Mouse (Mus musculus) left cerebral cortex, postnatal 36 days (tissue): ENCODE results near the gene Mrvi1. TPM values are rescaled to one million over a fixed set of nuclear protein-coding genes. Genes with fewer than 3 reads are reported as not detected.

Experiments used
- DNase-seq, 2 experiments: peaks; one replicate each; pipeline ENCODE4 v3.0.0; 2021 to 2022; ENCODE audit warnings: low spot score in 2 of 2, mixed read lengths in 1 of 2
- intact Hi-C: fragments of 180-260 bp; cut with DNase I; formaldehyde crosslinking; loops from one replicate; pipeline ENCODE4 v1.15.1; 2025
- total RNA-seq, 2 experiments: library from RNA; stranded (reverse); gene quantifications; 2 replicates each; pipeline ENCODE4 v1.2.3; 2021

Gene Mrvi1
- total RNA-seq, result 1 to 10 TPM; 2.7 to 3.2 TPM

DNA sequence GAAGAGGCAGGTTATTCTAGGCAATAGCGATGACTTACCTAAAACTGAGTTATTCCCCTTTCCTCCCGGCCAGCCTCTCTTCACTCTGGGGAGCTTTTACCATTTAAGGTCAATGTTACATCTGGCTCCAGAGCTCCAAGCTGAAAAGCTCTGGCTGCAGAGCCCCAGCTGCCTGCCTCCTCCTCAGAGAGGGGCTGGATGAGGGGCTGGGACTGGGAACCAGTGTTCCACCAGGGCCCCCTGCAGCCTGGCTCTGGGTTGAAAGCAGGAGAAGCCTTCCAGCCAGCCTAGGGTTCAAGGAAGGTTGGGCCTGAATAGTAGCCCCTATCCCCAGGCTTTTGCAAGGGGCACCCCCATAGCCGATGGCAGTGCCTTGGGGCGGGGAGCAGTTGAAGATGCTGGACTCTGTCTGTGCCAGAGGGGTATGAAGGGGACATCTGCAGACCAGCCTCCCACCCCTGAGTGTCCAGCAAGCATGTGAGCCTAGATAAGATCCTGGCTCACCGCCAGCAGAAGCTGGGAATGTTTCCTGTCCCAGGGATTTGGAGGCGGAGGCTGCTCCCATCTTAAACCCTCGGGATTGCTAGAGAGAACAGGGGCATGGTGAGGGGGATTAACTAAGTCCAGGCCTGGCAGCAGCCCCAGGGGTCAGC is at the start of gene Mrvi1:
Mrvi1 (minus strand) TSS at position 409 of the 653 bp plus-strand sequence.
- intact Hi-C loops, result loop anchor here (2.0 kb wide), 1 partner anchor 33 kb away; no protein-coding TSS in a partner anchor

DNA sequence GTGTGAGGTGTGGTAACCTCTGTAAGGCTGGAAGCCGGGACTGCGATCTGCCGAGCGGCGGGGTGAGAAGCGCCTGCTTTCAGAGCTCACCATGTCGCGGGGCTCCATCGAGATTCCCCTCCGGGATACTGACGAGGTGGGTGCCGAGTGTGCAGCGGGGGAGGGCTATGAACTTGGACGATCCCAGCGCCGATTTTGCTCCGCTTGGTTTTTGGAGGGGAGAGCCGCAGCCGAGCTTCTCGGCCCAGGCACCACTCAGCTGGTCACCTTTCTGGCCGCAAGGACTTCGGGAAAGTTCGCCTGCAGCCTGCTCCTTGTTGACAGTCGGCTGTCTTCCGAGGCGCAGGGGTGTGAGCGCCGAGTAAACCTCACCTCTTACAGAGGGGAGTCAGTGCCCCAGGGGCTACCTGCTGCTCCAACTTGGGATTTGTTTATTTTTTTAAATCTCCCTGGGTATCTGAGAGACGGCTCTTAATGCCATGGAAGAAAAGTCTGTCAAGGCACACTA is 46.8 kb upstream of the Mrvi1 start:
- no peak for DNase-seq
- intact Hi-C loops, result no loop called here

More for the DNA sequence above, at the start of gene Mrvi1:
- no peak for DNase-seq

DNA sequence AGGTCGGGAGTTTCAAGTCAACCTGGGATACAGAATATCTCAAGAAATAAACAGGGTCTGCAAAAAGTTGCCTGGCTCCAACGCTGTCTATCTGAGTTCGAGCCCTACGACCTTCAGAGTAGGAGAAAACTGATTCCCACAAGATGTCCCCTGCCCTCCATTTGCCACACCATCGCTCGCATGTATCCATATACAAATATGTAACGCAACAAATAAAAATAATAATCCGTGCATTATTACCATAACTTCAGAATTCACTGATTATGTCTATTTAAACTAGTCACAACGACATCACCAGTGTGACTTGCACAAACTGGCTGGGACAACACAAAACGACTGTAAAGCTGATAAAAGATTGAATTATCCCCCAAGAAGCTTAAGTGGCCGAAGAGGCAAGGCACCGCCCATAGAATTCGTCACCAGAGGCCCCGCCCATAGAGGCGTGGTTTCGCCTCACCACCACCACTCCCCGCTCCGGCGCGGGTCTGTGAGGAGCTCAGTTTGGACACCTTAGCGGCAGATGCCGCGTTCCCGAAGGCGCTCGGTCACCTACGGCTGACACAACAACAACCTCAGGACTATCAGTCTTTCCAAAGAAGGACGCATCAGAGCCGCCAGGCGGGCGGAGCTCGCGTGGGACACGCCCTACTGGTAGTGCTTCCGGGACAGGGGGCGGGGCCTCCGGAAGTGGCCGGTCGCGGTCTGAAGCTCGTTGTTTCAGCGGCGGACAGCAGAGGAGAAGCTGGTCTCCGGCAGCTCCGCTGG is 46.2 kb upstream of the Mrvi1 start, which contains the start of gene Ctr9:
Ctr9 (plus strand) TSS at position 671 of the 765 bp plus-strand sequence.
- intact Hi-C loops, result no loop called here

DNA sequence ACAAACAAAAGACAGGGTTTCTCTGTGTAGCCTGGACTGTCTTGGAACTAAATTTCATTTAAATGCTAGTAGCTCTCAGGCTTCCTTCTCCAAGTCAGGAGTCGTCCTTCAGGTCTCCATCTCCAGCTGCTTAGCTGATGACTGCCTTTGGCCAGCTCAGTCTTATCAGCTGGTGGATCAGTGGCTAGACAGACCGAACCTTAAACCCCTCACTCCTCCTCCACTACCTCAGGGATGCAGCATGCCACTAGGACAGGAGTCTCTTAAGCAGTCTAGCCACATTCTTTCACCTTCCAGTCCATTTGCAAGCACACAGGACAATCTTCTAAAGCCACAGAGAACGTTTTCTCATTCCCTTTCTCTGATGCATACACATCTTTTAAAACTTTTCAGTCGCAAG is 42.7 kb upstream of the Mrvi1 start:
- DNase-seq, result no peak
- intact Hi-C loops, result no loop called here

More for the DNA sequence above, 46.2 kb upstream of the Mrvi1 start, which contains the start of gene Ctr9:
- peak; percentile 95 for DNase-seq

DNA sequence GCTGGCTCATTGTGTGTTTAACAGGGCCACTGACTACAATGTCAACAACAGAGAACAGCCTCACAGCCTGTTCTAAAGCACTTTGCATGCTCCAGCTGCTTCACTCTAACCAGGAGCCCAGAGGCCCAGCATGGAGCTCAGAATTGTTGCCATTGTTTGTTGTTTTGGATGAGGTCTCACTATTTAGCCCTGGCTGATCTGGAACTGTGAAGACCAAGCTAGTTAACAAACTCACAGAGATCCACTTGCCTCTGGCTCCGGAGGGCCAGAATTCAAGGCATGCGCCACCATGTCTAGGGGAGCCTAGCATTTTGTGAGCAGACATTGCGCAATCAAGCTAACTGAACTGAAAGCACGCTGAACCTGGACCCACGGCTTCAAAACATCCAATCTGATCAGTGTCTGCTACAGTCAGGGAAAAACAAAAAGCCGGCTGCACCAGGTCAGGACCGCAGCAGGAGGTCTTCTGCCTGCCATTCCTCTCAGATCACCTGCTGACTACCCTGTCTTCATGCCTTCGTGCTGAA is 41.9 kb upstream of the Mrvi1 start:
- intact Hi-C loops, result no loop called here
- peak in 1 of 2 experiments; percentile 5 for DNase-seq

DNA sequence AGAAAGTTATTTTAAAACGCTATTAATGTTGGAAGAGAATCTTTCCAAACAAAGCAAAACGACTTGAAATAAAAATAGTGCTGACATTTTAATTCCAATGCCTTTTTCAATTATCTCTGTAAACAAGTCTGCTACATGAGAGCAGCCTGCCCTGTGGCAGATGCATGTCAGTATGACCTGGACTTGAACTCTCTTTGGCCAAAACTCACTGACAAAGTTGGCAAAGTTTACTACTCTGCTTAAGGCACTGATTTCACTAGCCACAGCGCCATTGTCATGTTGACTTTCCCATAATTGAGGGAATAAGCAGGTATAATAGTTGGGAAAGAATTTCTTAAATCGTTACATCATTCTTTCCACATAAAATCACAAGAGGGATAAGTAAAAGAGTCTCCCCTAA is 38.6 kb upstream of the Mrvi1 start:
- no peak for DNase-seq
- intact Hi-C loops, result no loop called here

DNA sequence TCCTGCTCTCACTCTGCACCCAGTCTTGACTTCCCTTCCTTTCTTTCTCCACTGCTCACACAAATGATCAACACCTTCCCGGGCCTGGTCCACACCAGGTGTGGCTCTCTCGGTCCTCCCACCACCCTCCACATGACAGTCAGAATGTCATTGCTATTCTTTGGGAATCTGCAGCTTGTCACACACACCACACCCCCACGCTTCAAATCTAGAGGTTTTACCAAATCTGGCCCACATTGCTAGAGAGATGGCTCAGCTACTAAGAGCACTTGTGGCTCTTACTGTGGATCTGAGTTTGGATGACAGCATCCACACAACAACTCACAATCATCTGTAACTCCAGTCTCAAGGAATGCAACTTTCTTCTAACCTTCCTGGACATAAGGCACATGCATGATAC is 34.7 kb upstream of the Mrvi1 start:
- no peak for DNase-seq
- intact Hi-C loops, result loop anchor here (5.0 kb wide), 1 partner anchor 290 kb away; no protein-coding TSS in a partner anchor

DNA sequence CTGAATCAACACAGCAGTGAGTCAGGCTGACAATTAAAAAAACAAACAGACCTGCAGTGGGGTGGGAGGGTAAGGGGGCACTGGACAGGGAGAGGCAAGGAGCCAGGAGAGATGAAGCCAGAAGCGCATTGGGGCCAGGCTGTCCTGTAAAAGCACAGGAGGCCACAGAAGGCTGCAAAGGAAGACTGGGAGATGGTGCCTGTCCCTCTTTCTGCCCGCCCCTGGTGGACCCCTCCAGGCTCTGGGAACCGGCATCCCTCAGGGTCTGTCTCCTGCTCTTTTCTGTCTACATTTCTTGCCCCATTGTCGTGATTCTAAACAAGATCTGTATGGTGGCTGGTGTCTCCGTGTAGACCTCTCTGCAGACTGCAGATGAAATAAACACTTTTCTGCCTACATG is 33.5 kb upstream of the Mrvi1 start:
- DNase-seq, result no peak
- intact Hi-C loops, result loop anchor here (1.0 to 5.0 kb wide), 3 partner anchors 33 to 288 kb away; partner anchors contain the start of gene Mrvi1

DNA sequence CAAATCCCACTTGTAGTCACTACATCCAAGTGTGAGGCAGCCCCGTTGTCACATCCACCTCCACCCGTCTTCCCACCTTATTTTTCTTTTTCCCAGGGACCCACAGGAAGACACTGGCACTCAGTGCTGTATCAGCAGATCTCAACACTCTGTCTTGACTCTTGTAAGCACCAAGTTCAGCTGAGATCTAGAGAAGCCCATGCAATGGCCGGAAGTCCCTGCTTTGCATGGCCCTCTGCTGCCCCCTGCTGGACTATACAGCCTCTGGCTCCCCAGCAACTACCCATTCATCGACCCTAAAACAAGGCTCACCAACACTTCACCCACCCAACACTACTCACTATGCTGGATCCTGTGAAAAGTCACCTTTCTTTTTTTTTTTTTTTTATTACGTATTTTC is 32.6 kb upstream of the Mrvi1 start:
- intact Hi-C loops, result loop anchor here (1.0 to 5.0 kb wide), 3 partner anchors 32 to 288 kb away; partner anchors contain the start of gene Mrvi1
- DNase-seq, result peak; percentile 77 to 79

DNA sequence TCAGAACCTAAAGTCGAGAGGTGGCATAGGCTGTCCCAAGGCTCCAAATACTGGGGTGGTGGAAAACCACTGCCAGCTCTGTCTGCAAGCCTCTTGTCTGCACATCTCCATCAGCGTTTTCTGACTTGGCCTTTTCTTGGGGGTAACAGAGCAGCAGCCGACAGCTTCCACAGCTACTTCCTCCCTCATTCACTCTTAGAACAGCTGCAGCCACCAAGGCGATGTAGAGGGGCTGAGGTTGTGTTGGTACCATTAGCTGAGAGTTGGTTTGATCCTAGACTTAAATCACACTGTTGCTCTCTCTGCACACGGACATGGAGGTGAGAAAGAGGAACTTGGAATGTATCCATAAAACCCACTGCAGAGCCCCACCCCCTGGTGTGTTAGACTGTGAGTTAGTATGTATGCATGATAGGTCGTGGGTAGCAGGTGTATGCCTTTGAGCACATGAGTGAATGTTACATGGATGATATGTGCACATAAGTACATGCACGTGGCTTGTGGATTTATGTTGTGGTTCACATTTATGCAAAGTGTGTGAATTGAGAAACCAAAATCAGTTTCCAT is 31.9 kb upstream of the Mrvi1 start:
- intact Hi-C loops, result loop anchor here (2.0 kb wide), 1 partner anchor 31 kb away; the partner anchor contains the start of gene Mrvi1
- DNase-seq, result no peak

DNA sequence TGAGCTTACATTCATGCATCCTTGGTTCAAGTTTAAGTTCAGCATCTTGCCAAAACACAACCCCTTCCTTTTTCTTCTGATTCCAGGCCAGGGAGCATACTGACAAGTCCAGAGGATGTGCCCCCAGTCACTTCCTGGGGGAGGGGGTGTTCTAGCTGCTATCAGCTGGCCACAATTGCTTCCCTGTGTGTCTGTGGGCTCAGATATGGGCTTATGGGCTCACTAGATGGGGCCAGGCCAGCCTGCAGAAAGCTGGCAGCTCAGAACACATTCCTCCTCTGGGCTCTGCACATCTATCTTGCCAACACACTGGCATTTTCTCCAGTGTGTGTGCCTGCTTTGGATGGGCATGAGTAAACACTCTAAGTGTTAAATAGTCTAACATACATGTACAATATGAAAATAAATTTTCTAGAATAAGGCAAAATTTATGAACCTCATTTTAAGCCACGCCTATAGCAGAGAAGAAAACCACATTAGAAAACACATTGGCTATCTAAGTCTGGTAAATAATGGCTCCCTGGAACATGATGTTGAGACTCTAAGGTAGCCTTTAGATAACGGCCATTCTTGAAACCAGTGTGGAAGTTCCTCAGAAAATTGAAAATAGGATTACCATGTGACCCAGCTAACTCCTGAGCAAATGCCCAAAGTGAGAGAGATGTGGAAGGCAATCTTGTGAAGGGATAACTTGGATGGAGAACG is 22.0 kb upstream of the Mrvi1 start:
- intact Hi-C loops, result no loop called here
- DNase-seq, result no peak

DNA sequence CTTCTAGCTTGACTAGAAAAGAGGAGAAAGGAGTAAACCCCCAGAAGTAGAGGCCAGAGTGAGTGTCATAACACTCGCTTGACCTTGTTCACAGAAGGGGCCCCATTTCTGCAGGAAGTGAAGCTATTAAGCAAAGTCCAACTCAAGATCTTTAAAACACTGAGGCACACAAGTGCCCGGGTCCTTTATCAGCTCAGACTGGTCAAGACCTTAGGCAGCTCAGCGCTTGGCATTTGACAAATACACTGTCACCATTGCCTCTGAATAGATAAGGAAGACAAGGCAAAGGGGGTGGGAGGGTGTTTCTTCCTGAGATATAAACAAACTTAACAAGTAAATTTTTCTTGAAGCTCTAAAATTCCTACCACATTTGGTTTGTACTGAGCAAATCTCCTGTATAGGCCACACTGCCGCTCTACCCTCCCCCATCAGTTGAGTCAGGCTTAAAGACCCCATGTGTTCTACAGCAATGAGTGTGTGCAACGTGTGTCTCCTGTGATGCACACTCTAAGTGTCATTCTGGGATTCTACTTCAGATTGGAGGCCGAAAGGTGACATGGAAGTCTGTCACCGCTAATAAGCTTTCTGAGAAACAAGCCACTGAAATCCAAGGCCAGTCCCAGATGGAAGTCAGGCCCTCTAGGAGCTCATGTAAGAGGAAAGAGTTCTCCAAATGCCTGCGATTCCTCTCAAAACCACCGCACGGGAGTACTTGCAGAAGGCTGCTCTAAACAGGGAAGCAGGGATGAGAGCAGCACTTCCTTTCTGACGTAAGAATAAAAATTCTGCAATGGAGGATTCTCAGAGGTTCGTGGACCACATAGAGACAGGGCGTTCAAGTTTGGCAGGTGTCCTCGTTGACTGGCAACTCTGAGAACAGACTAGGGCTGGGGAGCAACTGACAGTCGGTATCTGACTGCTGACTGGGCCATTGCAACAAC is 16.9 kb upstream of the Mrvi1 start:
- no peak for DNase-seq
- intact Hi-C loops, result no loop called here

DNA sequence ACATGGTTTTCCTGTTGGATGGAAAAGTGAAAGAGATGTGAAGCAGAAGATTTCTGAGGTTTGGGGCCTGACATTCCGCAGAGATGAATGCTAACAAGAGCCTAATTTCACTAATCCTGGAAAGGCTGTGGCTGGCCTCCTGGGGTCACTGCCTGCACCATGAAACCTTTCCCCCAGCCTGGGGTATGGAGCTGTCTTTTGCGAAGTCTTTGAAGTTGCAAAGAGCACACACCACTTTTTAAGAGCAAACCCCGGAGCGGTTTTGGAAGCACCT is 8.9 kb upstream of the Mrvi1 start:
- intact Hi-C loops, result no loop called here
- DNase-seq, result no peak

DNA sequence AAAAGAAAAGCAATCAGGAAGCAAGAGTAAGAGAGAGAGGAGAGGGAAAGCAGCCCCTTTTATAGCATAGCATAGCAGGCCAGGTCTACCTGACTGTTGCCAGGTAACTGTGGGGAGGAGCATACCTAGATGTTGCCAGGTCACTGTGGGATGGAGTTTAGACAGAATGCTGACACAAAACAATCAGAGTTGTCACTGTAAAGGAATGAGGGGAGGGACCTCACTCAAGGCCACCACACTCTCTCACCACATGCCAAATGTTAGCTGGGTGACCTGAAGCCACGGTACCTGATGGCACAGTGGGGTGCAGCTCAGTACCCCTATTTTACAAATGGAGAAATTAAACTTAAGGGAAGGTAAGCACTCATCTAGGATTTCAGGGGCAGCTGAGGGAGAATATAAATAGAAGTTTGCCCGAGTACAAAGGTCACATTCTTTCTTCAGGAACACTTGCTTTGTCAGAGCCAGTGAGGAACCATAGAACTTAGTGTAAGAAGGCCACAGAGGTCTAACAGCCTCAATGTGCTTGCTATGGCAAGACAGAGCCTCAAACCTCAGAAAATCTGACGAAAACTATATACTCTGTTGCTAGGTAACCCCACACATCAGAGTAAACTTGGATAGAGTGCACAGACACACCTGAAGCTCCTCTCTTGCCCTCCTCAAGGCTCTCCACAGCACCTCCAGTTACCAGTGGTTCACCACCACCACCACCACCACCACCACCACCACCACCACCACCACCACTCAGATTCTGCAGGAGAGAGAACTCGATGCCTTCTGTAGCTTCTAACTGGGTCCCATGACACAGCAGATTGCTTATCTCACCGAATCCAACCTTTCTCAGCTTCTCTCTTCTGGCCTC is 8.3 kb upstream of the Mrvi1 start:
- intact Hi-C loops, result no loop called here
- no peak for DNase-seq

DNA sequence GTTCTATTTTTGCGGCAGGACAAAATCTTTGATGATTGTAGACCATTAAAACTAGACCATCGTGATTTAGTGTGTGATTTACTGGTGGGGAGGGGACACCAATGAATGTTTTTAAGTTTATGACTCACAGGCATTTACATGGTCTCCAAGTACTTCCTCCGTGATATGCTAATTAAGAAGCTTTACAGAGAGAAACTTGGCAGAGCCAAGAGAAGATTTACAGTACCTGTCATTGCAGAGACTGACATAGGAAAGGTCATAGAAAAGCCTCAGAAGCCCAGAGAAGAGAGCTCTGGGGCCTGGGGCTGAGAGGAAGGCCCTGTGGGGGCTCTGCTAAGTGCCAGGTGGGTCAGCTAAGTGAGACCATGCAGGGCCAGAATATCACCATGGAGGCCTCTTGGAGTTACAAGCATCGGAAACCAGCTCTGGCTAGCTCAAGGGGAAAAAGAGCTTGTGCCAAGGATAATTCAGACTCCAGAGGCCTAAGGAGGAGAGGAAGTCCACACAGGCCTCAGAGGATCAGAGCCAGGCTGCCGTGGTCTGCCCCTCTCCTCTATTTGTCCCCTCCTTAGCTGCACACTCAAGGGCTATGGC is 7.1 kb upstream of the Mrvi1 start:
- intact Hi-C loops, result no loop called here
- no peak for DNase-seq

DNA sequence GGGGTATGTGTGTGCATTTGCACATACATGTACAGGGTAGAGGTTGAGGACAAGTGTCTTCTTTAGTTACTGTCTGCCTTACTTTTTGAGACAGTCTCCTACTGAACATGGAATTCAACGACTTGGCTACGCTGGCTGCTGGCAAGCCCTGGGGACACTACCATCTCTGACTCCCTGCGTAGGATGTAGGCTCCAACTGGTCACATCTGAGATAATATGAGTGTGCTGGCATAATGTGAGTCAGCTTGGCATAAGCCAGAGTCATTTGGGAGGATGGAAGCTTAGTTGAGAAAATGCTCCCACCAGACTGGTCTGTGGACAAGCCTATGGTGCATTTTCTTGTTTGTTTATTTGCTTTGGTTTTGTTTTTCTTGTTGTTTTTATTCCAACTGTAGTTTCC is 5.8 kb upstream of the Mrvi1 start:
- intact Hi-C loops, result no loop called here
- peak; percentile 21 to 50 for DNase-seq

DNA sequence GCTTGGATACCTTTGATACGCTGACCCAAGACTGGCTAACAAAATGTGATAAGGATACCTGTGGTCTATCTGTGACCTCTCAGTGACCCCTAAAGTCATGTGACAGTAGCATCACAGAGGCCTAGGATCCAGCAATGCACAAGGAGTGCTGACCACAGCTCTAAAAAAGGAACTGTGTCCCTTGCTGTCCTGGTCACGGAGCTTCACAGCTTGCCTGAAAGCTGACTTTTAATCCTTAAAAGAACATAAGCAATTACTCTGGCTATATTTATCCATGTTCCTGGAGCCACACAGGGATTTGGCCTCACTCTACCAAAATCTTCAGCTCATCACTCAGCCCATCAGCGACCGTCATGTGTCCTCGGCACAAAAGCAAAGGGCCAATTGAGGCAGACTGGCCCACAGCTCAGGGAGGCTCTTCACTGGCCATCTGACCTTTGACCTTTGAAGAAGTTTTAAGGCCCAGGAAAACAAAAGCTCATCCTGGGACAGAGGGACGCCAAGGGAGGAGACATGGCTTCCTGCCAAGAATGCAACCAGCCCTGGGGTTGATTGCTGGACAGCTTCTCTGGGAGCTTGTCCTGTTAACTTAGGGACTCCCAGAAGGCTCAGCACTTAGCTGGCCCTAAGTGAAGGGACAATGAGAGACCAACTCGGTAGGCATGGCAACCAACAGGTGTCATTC is 3.5 kb upstream of the Mrvi1 start:
- DNase-seq, result no peak
- intact Hi-C loops, result no loop called here
